Mouse (Mus musculus): ENCODE results near the gene Fnip1. TPM values are rescaled to one million over a fixed set of nuclear protein-coding genes. Genes with fewer than 3 reads are reported as not detected.

Fnip1 gene
- total and polyA plus RNA-seq, 3 experiments: 11.9 to 13.6 TPM; not detected in 1

Other genes starting within 250 kb of the Fnip1 start
- not detected in 2 replicates for gene Csf2, start 188.5 kb upstream of the Fnip1 start, total RNA-seq (2012; rRNA removed)
- under 1 TPM in 1 of 2 experiments, not detected in 1; 0.15 TPM for gene Csf2, start 188.5 kb upstream of the Fnip1 start, polyA plus RNA-seq (2012; ENCODE audit: insufficient read depth in 1 of 2, insufficient read length in 2 of 2, low read depth in 1 of 2, low replicate concordance in 2 of 2, missing spikeins in 1 of 2)
- gene Il3, start 170.9 kb upstream of the Fnip1 start, total RNA-seq (2012; rRNA removed): not detected in 2 replicates
- gene Il3, start 170.9 kb upstream of the Fnip1 start, polyA plus RNA-seq (2012; ENCODE audit: insufficient read depth in 1 of 2, insufficient read length in 2 of 2, low read depth in 1 of 2, low replicate concordance in 2 of 2, missing spikeins in 1 of 2): not detected
- 3.2 and 7.9 TPM in 2 replicates for gene Acsl6, start 134.4 kb upstream of the Fnip1 start, total RNA-seq (2012; rRNA removed)
- 1 to 10 TPM in 1 of 2 experiments, not detected in 1; 2.8 TPM for gene Acsl6, start 134.4 kb upstream of the Fnip1 start, polyA plus RNA-seq (2012; ENCODE audit: insufficient read depth in 1 of 2, insufficient read length in 2 of 2, low read depth in 1 of 2, low replicate concordance in 2 of 2, missing spikeins in 1 of 2)
- gene Meikin, start 67.5 kb upstream of the Fnip1 start, total RNA-seq (2012; rRNA removed): not detected in 2 replicates
- gene Meikin, start 67.5 kb upstream of the Fnip1 start, polyA plus RNA-seq (2012; ENCODE audit: insufficient read depth in 1 of 2, insufficient read length in 2 of 2, low read depth in 1 of 2, low replicate concordance in 2 of 2, missing spikeins in 1 of 2): not detected
- 21.1 and 24.5 TPM in 2 replicates for gene Rapgef6, start 84.6 kb downstream of the Fnip1 start, total RNA-seq (2012; rRNA removed)
- 10 to 100 TPM in 1 of 2 experiments, not detected in 1; 31.8 TPM for gene Rapgef6, start 84.6 kb downstream of the Fnip1 start, polyA plus RNA-seq (2012; ENCODE audit: insufficient read depth in 1 of 2, insufficient read length in 2 of 2, low read depth in 1 of 2, low replicate concordance in 2 of 2, missing spikeins in 1 of 2)